Mouse (Mus musculus): ENCODE results near the gene Cebpa. TPM values are rescaled to one million over a fixed set of nuclear protein-coding genes. Genes with fewer than 3 reads are reported as not detected.

Gene Cebpa
- 67.4 TPM for polyA plus RNA-seq (2014; fragmentation: Illumina TruSeq; extraction: RNeasy Lipid Tissue Mini Kit (QIAGEN cat#74804); ENCODE audit: low read depth, low replicate concordance)

GRCm38 (mm10) chr7:35118841-35119413, at the start of gene Cebpa:
Gene Cebpa, plus strand, starts transcription at chr7:35119293.

Other genes starting within 250 kb of the Cebpa start
- gene Pepd, start 206.9 kb upstream of the Cebpa start, polyA plus RNA-seq (2014; fragmentation: Illumina TruSeq; extraction: RNeasy Lipid Tissue Mini Kit (QIAGEN cat#74804); ENCODE audit: low read depth, low replicate concordance): 19.2 TPM
- 45.9 TPM for gene Cebpg, start 62.7 kb upstream of the Cebpa start, polyA plus RNA-seq (2014; fragmentation: Illumina TruSeq; extraction: RNeasy Lipid Tissue Mini Kit (QIAGEN cat#74804); ENCODE audit: low read depth, low replicate concordance)
- not detected for gene Slc7a10, start 67.1 kb downstream of the Cebpa start, polyA plus RNA-seq (2014; fragmentation: Illumina TruSeq; extraction: RNeasy Lipid Tissue Mini Kit (QIAGEN cat#74804); ENCODE audit: low read depth, low replicate concordance)
- gene Lrp3, start 96.2 kb downstream of the Cebpa start, polyA plus RNA-seq (2014; fragmentation: Illumina TruSeq; extraction: RNeasy Lipid Tissue Mini Kit (QIAGEN cat#74804); ENCODE audit: low read depth, low replicate concordance): 1.7 TPM
- gene Gpatch1, start 199.1 kb downstream of the Cebpa start, polyA plus RNA-seq (2014; fragmentation: Illumina TruSeq; extraction: RNeasy Lipid Tissue Mini Kit (QIAGEN cat#74804); ENCODE audit: low read depth, low replicate concordance): 4.3 TPM
- gene Rhpn2, start 214.9 kb downstream of the Cebpa start, polyA plus RNA-seq (2014; fragmentation: Illumina TruSeq; extraction: RNeasy Lipid Tissue Mini Kit (QIAGEN cat#74804); ENCODE audit: low read depth, low replicate concordance): 13.3 TPM